Mouse (Mus musculus) CH12.LX (cell line): ENCODE data around the gene Bsn. TPM values are rescaled to one million over a fixed set of nuclear protein-coding genes. Genes with fewer than 3 reads are reported as not detected.

Source experiments
- DNase-seq: peaks from one replicate; pipeline ENCODE4 v3.0.0-alpha.2; 2013; ENCODE audit errors: extremely low read depth
- H3K27ac ChIP-seq: 2 replicates; pipeline ENCODE4 v1.5.1; 2012; ENCODE audit warnings: low read depth, mild to moderate bottlenecking, control low read depth, moderate library complexity; ENCODE audit not compliant: insufficient read depth
- H3K27me3 ChIP-seq: replicated peaks from 2 replicates; pipeline ENCODE3; 2012; ENCODE audit warnings: inconsistent platforms
- H3K36me3 ChIP-seq, 2 experiments: replicated peaks in 1 of 2; 2 replicates each; pipeline versions ENCODE3 to v1.6.1; 2012; ENCODE audit warnings: inconsistent platforms in 1 of 2, low read length in 1 of 2, mild to moderate bottlenecking in 1 of 2, mixed read lengths in 1 of 2, moderate library complexity in 1 of 2; ENCODE audit not compliant: control insufficient read depth in 1 of 2, insufficient read depth in 1 of 2
- H3K4me1 ChIP-seq, 2 experiments: 2 replicates each; pipeline ENCODE4 v1.6.1; 2012; ENCODE audit warnings: inconsistent platforms in 1 of 2, moderate library complexity in 1 of 2; ENCODE audit not compliant: insufficient read depth in 2 of 2, control insufficient read depth in 1 of 2
- H3K4me2 ChIP-seq: 2 replicates; pipeline ENCODE4 v1.6.1; 2012; ENCODE audit warnings: low read depth, mild to moderate bottlenecking, control low read depth; ENCODE audit not compliant: poor library complexity, insufficient read depth, severe bottlenecking
- H3K4me3 ChIP-seq, 3 experiments: fragments of 150-350 bp in 1 of 3; sonication (generic) in 1 of 3; replicated peaks in 1 of 3; 2 replicates each; pipeline versions ENCODE3 to v1.5.1; 2011 to 2012; ENCODE audit warnings: low read depth in 2 of 3, low read length in 2 of 3, mild to moderate bottlenecking in 2 of 3, moderate library complexity in 2 of 3, control low read depth in 1 of 3, improper control_type of control experiment in 1 of 3, inconsistent platforms in 1 of 3, mixed read lengths in 1 of 3; ENCODE audit not compliant: poor library complexity in 1 of 3
- H3K79me2 ChIP-seq: replicated peaks from 2 replicates; pipeline ENCODE4 v1.6.1; 2012; ENCODE audit warnings: mild to moderate bottlenecking, moderate library complexity; ENCODE audit not compliant: control insufficient read depth, poor library complexity, insufficient read depth, severe bottlenecking; ENCODE audit errors: extremely low read depth
- H3K9ac ChIP-seq: 2 replicates; pipeline ENCODE4 v1.6.1; 2012; ENCODE audit warnings: low read depth, mild to moderate bottlenecking, control low read depth, moderate library complexity; ENCODE audit not compliant: insufficient read depth
- H3K9me3 ChIP-seq: replicated peaks from 2 replicates; pipeline ENCODE3; 2012; ENCODE audit warnings: low read length, inconsistent platforms, mixed read lengths
- BHLHE40 ChIP-seq: IDR thresholded peaks from 2 replicates; pipeline ENCODE4 v1.6.1; 2011; ENCODE audit warnings: mild to moderate bottlenecking, low read depth, low read length, improper control_type of control experiment
- CHD2 ChIP-seq: IDR thresholded peaks from 2 replicates; pipeline ENCODE4 v1.6.1; 2011; ENCODE audit warnings: low read length, improper control_type of control experiment
- E2F4 ChIP-seq: IDR thresholded peaks from 2 replicates; pipeline ENCODE4 v1.6.1; 2011; ENCODE audit warnings: low read depth, low read length, improper control_type of control experiment; ENCODE audit not compliant: insufficient replicate concordance
- ELF1 ChIP-seq: IDR thresholded peaks from 2 replicates; pipeline ENCODE4 v1.6.1; 2014; ENCODE audit warnings: low read depth, mild to moderate bottlenecking, inconsistent platforms, low read length, improper control_type of control experiment
- ETS1 ChIP-seq: conservative IDR thresholded peaks from 2 replicates; pipeline ENCODE4 v1.6.1; 2012; ENCODE audit warnings: low read depth, mild to moderate bottlenecking, inconsistent platforms, low read length, improper control_type of control experiment, moderate library complexity
- GABPA ChIP-seq: IDR thresholded peaks from 2 replicates; pipeline ENCODE4 v1.6.1; 2012; ENCODE audit warnings: low read depth, low read length, improper control_type of control experiment, inconsistent platforms; ENCODE audit not compliant: insufficient replicate concordance
- HCFC1 ChIP-seq: IDR thresholded peaks from 2 replicates; pipeline ENCODE4 v1.6.1; 2012; ENCODE audit warnings: low read depth, mild to moderate bottlenecking, inconsistent platforms, low read length, improper control_type of control experiment
- IRF4 ChIP-seq: IDR thresholded peaks from 2 replicates; pipeline ENCODE4 v1.6.1; 2014; ENCODE audit warnings: low read depth, mild to moderate bottlenecking, inconsistent platforms, low read length, improper control_type of control experiment
- JUND ChIP-seq: conservative IDR thresholded peaks from 2 replicates; pipeline ENCODE4 v1.6.1; 2011; ENCODE audit warnings: low read depth, low read length, improper control_type of control experiment
- MAX ChIP-seq: IDR thresholded peaks from 2 replicates; pipeline ENCODE4 v1.6.1; 2011; ENCODE audit warnings: low read length, improper control_type of control experiment
- MAZ ChIP-seq: IDR thresholded peaks from 2 replicates; pipeline ENCODE4 v1.6.1; 2012; ENCODE audit warnings: low read depth, mild to moderate bottlenecking, inconsistent platforms, low read length, improper control_type of control experiment, moderate library complexity
- MEF2A ChIP-seq: IDR thresholded peaks from 2 replicates; pipeline ENCODE4 v1.6.1; 2014; ENCODE audit warnings: low read depth, mild to moderate bottlenecking, inconsistent platforms, low read length, improper control_type of control experiment, borderline replicate concordance
- MXI1 ChIP-seq: IDR thresholded peaks from 2 replicates; pipeline ENCODE4 v1.6.1; 2011; ENCODE audit warnings: mild to moderate bottlenecking, low read depth, low read length, improper control_type of control experiment
- NELFE ChIP-seq: IDR thresholded peaks from 2 replicates; pipeline ENCODE4 v1.6.1; 2011; ENCODE audit warnings: low read depth, low read length, improper control_type of control experiment
- NRF1 ChIP-seq: IDR thresholded peaks from 2 replicates; pipeline ENCODE4 v1.6.1; 2014; ENCODE audit warnings: low read depth, mild to moderate bottlenecking, inconsistent platforms, low read length, improper control_type of control experiment, moderate library complexity
- PAX5 ChIP-seq: IDR thresholded peaks from 2 replicates; pipeline ENCODE4 v1.6.1; 2012; ENCODE audit warnings: low read length, inconsistent platforms, mixed read lengths
- POLR2A ChIP-seq: IDR thresholded peaks from 2 replicates; pipeline ENCODE4 v1.6.1; 2011; ENCODE audit warnings: low read depth, mild to moderate bottlenecking, improper control_type of control experiment, low read length
- POLR2AphosphoS2 ChIP-seq: IDR thresholded peaks from 2 replicates; pipeline ENCODE4 v1.6.1; 2011; ENCODE audit warnings: low read depth, low read length, improper control_type of control experiment
- RAD21 ChIP-seq: IDR thresholded peaks from 2 replicates; pipeline ENCODE4 v1.6.1; 2011; ENCODE audit warnings: low read depth, mild to moderate bottlenecking, low read length, improper control_type of control experiment, moderate library complexity
- SIN3A ChIP-seq: IDR thresholded peaks from 2 replicates; pipeline ENCODE4 v1.6.1; 2012; ENCODE audit warnings: low read length, improper control_type of control experiment, inconsistent platforms
- UBTF ChIP-seq: IDR thresholded peaks from 2 replicates; pipeline ENCODE4 v1.6.1; 2012; ENCODE audit warnings: low read depth, mild to moderate bottlenecking, inconsistent platforms, low read length, improper control_type of control experiment, moderate library complexity
- USF1 ChIP-seq: IDR thresholded peaks from 2 replicates; pipeline ENCODE4 v1.6.1; 2014; ENCODE audit warnings: low read depth, mild to moderate bottlenecking, inconsistent platforms, low read length, improper control_type of control experiment
- USF2 ChIP-seq: conservative IDR thresholded peaks from 2 replicates; pipeline ENCODE4 v1.6.1; 2011; ENCODE audit warnings: low read depth, low read length, improper control_type of control experiment
- ZC3H11A ChIP-seq: IDR thresholded peaks from 2 replicates; pipeline ENCODE4 v1.6.1; 2012; ENCODE audit warnings: low read depth, mild to moderate bottlenecking, inconsistent platforms, low read length, improper control_type of control experiment
- ZKSCAN1 ChIP-seq: IDR thresholded peaks from 2 replicates; pipeline ENCODE4 v1.6.1; 2012; ENCODE audit warnings: low read depth, inconsistent platforms, low read length, improper control_type of control experiment, borderline replicate concordance
- ZNF384 ChIP-seq: IDR thresholded peaks from 2 replicates; pipeline ENCODE4 v1.6.1; 2012; ENCODE audit warnings: low read depth, low read length, improper control_type of control experiment, inconsistent platforms
- dilution Hi-C: fragments of 300-500 bp; cut with MboI; formaldehyde crosslinking; loops from 2 replicates; pipeline ENCODE4 v1.14.3; 2020; ENCODE audit warnings: low sequenced_read_pairs; ENCODE audit not compliant: extremely low pct_unique_long_range_greater_than_20kb, extremely low pct_ligation_motif_present
- in situ Hi-C: fragments of 300-500 bp; cut with MboI; formaldehyde crosslinking; loops from 3 replicates; pipeline ENCODE4 v1.14.3; 2019; ENCODE audit warnings: low sequenced_read_pairs, low pct_ligation_motif_present, low pct_unique_long_range_greater_than_20kb, mixed read lengths
- polyA plus RNA-seq: library from polyadenylated mRNA; unstranded; fragments of >175 nt; gene quantifications from 2 replicates; pipeline ENCODE4 v1.2.1, GENCODE M21; 2012; ENCODE audit warnings: low read depth; ENCODE audit not compliant: insufficient read length
- total RNA-seq, 2 experiments: library from RNA; depleted of rRNA; stranded (reverse); fragments of 300-350 nt in 1 of 2; fragments of >200 nt in 1 of 2; gene quantifications; 2 replicates each; pipeline ENCODE4 v1.2.3; 2012 to 2014

Bsn gene
- total and polyA plus RNA-seq, 3 experiments = 3.6 to 7.8 (median 4.4) TPM

- in situ Hi-C loops (no loop called here), dilution Hi-C loops (no loop called here)
- no peak for DNase-seq
- peaks cover 7% of the 10 kb centered on the region for H3K9me3 ChIP-seq
- H3K36me3 ChIP-seq = no peaks in the 10 kb centered on the region
- H3K4me2 ChIP-seq = no peak overlapping the region
- no peak overlapping the region for H3K9ac ChIP-seq
- H3K4me3 ChIP-seq = no peak overlapping the region
- peaks cover 7% of the 10 kb centered on the region for H3K27me3 ChIP-seq
- no peak overlapping the region for H3K27ac ChIP-seq
- 0 out of 4 replicates have a peak, but pooled peaks cover 0 to 3% of the 10 kb centered on the region in 2 experiments for H3K4me1 ChIP-seq
- TF ChIP-seq NELFE = no peak
- no peak for TF ChIP-seq JUND
- TF ChIP-seq PAX5 = no peak
- TF ChIP-seq ETS1 = no peak
- TF ChIP-seq MAX = no peak
- TF ChIP-seq MAZ = no peak
- no peak for TF ChIP-seq BHLHE40
- no peak for TF ChIP-seq ELF1
- no peak for TF ChIP-seq ZC3H11A
- TF ChIP-seq SIN3A = no peak
- TF ChIP-seq ZKSCAN1 = no peak
- TF ChIP-seq MXI1 = no peak
- no peak for TF ChIP-seq UBTF
- no peak for TF ChIP-seq MEF2A
- no peak for TF ChIP-seq RAD21
- no peak for TF ChIP-seq E2F4
- TF ChIP-seq, all 38 proteins: peak for 0
- no peaks in the 10 kb centered on the region for H3K79me2 ChIP-seq
Measured at GRCm38 (mm10) chr9:108146451-108146850, 43.7 kb downstream of the Bsn start.

- peaks cover 8% of the 10 kb centered on the region for H3K27me3 ChIP-seq
- no peaks in the 10 kb centered on the region for H3K36me3 ChIP-seq
- in situ Hi-C loops (no loop called here), dilution Hi-C loops (no loop called here)
- H3K27ac ChIP-seq = no peak overlapping the region
- H3K9me3 ChIP-seq = peaks cover 6% of the 10 kb centered on the region
- H3K4me1 ChIP-seq = 0 out of 4 replicates have a peak, but pooled peaks cover 0 to 3% of the 10 kb centered on the region in 2 experiments
- H3K79me2 ChIP-seq = no peaks in the 10 kb centered on the region
- H3K4me2 ChIP-seq = no peak overlapping the region
- H3K9ac ChIP-seq = no peak overlapping the region
- no peak overlapping the region for H3K4me3 ChIP-seq
- DNase-seq = no peak
- TF ChIP-seq USF1 = no peak
- TF ChIP-seq HCFC1 = no peak
- TF ChIP-seq ZNF384 = no peak
- no peak for TF ChIP-seq CHD2
- TF ChIP-seq POLR2A = no peak
- TF ChIP-seq UBTF = no peak
- no peak for TF ChIP-seq JUND
- TF ChIP-seq RAD21 = no peak
- no peak for TF ChIP-seq USF2
- TF ChIP-seq GABPA = no peak
- TF ChIP-seq IRF4 = no peak
- TF ChIP-seq ELF1 = no peak
- no peak for TF ChIP-seq POLR2AphosphoS2
- TF ChIP-seq E2F4 = no peak
- no peak for TF ChIP-seq MXI1
- TF ChIP-seq NRF1 = no peak
Measured at GRCm38 (mm10) chr9:108145740-108146139, 44.4 kb downstream of the Bsn start.
